Mouse (Mus musculus) G1E (cell line): ENCODE results near the gene Bcam. TPM values are rescaled to one million over a fixed set of nuclear protein-coding genes. Genes with fewer than 3 reads are reported as not detected.
A peak's percentile ranks its signal among the peaks of the same experiment; 100 is the strongest.

ENCODE experiments used
- ATAC-seq: 2 replicates; pipeline ENCODE4 v1.8.0; 2016; ENCODE audit warnings: mild to moderate bottlenecking; ENCODE audit not compliant: insufficient number of reproducible peaks, poor library complexity, low FRiP score, severe bottlenecking; ENCODE audit errors: extremely low read depth
- DNase-seq: peaks from one replicate; pipeline ENCODE4 v3.0.0; 2012; ENCODE audit warnings: low spot score
- H3K27me3 ChIP-seq: 2 replicates; pipeline ENCODE4 v1.6.1; 2012; ENCODE audit warnings: mild to moderate bottlenecking, low read length, inconsistent platforms; ENCODE audit not compliant: insufficient read depth
- H3K36me3 ChIP-seq: replicated peaks from 2 replicates; pipeline ENCODE3; 2012; ENCODE audit warnings: mild to moderate bottlenecking, inconsistent platforms
- H3K4me1 ChIP-seq: 2 replicates; pipeline ENCODE4 v1.6.1; 2012; ENCODE audit warnings: low read depth, low read length, inconsistent platforms, mixed read lengths; ENCODE audit not compliant: insufficient read depth
- H3K4me3 ChIP-seq: 2 replicates; pipeline ENCODE4 v1.5.1; 2012; ENCODE audit warnings: low read depth, mild to moderate bottlenecking, inconsistent platforms, low read length, moderate library complexity, mixed read lengths
- H3K9me3 ChIP-seq: replicated peaks from 2 replicates; pipeline ENCODE4 v1.6.1; 2012; ENCODE audit warnings: inconsistent platforms
- CTCF ChIP-seq: IDR thresholded peaks from 2 replicates; pipeline ENCODE4 v1.5.1; 2012; ENCODE audit warnings: low read depth, low read length, inconsistent platforms, mixed read lengths
- GATA1 ChIP-seq: IDR thresholded peaks from 2 replicates; pipeline ENCODE4 v1.6.1; 2012; ENCODE audit warnings: borderline replicate concordance, low read length, inconsistent platforms, mixed read lengths
- GATA2 ChIP-seq: IDR thresholded peaks from 2 replicates; pipeline ENCODE4 v1.6.1; 2012; ENCODE audit warnings: low read depth, low read length, inconsistent platforms, borderline replicate concordance
- POLR2AphosphoS5 ChIP-seq: IDR thresholded peaks from 2 replicates; pipeline ENCODE4 v1.6.1; 2012; ENCODE audit warnings: low read depth, low read length, inconsistent platforms; ENCODE audit not compliant: insufficient replicate concordance
- TAL1 ChIP-seq: conservative IDR thresholded peaks from 2 replicates; pipeline ENCODE4 v1.6.1; 2012; ENCODE audit warnings: low read depth, low read length, inconsistent platforms, mixed read lengths
- polyA plus RNA-seq: library from polyadenylated mRNA; stranded (reverse); fragments of >175 nt; gene quantifications from 2 replicates; pipeline ENCODE4 v1.2.3, GENCODE M21; 2012
- total RNA-seq, 2 experiments: library from RNA; stranded (forward) in 1 of 2; stranded (reverse) in 1 of 2; fragments of 200-1000 nt in 1 of 2; fragments of >200 nt in 1 of 2; fragmentation: Nextera tagmentation in 1 of 2; gene quantifications; 2 replicates each; pipeline ENCODE4 v1.2.3; 2014 to 2017

The Bcam gene
- total and polyA plus RNA-seq, 3 experiments: 0.05 TPM; not detected in 2

GRCm38 (mm10) chr7:19746426-19747201 lies 24.2 kb downstream of the Bcam start:
- H3K9me3 ChIP-seq: no peaks in the 10 kb centered on the region
- H3K4me1 ChIP-seq: peaks cover 89% of the 10 kb centered on the region
- H3K36me3 ChIP-seq: peaks cover 48% of the 10 kb centered on the region
- H3K27me3 ChIP-seq: no peaks in the 10 kb centered on the region
- H3K4me3 ChIP-seq: peak overlapping the region; percentile 59; the same call in 1 of the 2 replicates
- no peak for ATAC-seq
- TF ChIP-seq POLR2AphosphoS5: no peak
- DNase-seq: no peak

GRCm38 (mm10) chr7:19745971-19746370 lies 24.8 kb downstream of the Bcam start:
- no peak for ATAC-seq
- H3K36me3 ChIP-seq: peaks cover 54% of the 10 kb centered on the region
- H3K4me3 ChIP-seq: no peak overlapping the region
- no peaks in the 10 kb centered on the region for H3K9me3 ChIP-seq
- H3K4me1 ChIP-seq: peaks cover 91% of the 10 kb centered on the region
- no peaks in the 10 kb centered on the region for H3K27me3 ChIP-seq
- no peak for DNase-seq
- TF ChIP-seq POLR2AphosphoS5 (no peak), GATA2 (no peak), TAL1 (no peak), CTCF (no peak), GATA1 (no peak)

- DNase-seq: no peak
- no peaks in the 10 kb centered on the region for H3K27me3 ChIP-seq
- TF ChIP-seq TAL1 (no peak), CTCF (no peak), GATA2 (no peak), POLR2AphosphoS5 (no peak), GATA1 (no peak)
- no peaks in the 10 kb centered on the region for H3K9me3 ChIP-seq
- ATAC-seq: no peak
- peaks cover 87% of the 10 kb centered on the region for H3K4me1 ChIP-seq
- peaks cover 62% of the 10 kb centered on the region for H3K36me3 ChIP-seq
- no peak overlapping the region for H3K4me3 ChIP-seq
Observed at GRCm38 (mm10) chr7:19744590-19745385, 26.0 kb downstream of the Bcam start.

- Histone ChIP-seq H3K4me3 (no peak overlapping the region), H3K27me3 (no peaks in the 10 kb centered on the region), H3K4me1 (peaks cover 88% of the 10 kb centered on the region), H3K9me3 (no peaks in the 10 kb centered on the region), H3K36me3 (peaks cover 69% of the 10 kb centered on the region)
- no peak for DNase-seq
- no peak for ATAC-seq
- TF ChIP-seq GATA1: no peak
- TF ChIP-seq POLR2AphosphoS5: no peak
- TF ChIP-seq GATA2: no peak
- TF ChIP-seq TAL1: no peak
Observed at GRCm38 (mm10) chr7:19743791-19744190, 27.0 kb downstream of the Bcam start.

GRCm38 (mm10) chr7:19742468-19742867 lies 28.3 kb downstream of the Bcam start:
- H3K4me1 ChIP-seq: peaks cover 84% of the 10 kb centered on the region
- TF ChIP-seq GATA1: no peak
- TF ChIP-seq CTCF: no peak
- no peak for TF ChIP-seq POLR2AphosphoS5
- no peak for TF ChIP-seq GATA2
- no peak for TF ChIP-seq TAL1
- ATAC-seq: no peak

GRCm38 (mm10) chr7:19741329-19742031 lies 29.3 kb downstream of the Bcam start:
- H3K4me3 ChIP-seq: peak overlapping the region; percentile 41; the same call in 1 of the 2 replicates
- peaks cover 84% of the 10 kb centered on the region for H3K4me1 ChIP-seq
- H3K9me3 ChIP-seq: no peaks in the 10 kb centered on the region
- DNase-seq (no peak), ATAC-seq (no peak)
- H3K36me3 ChIP-seq: peaks cover 80% of the 10 kb centered on the region
- H3K27me3 ChIP-seq: no peaks in the 10 kb centered on the region
- TF ChIP-seq POLR2AphosphoS5: no peak
- no peak for TF ChIP-seq TAL1
- TF ChIP-seq GATA2: no peak
- no peak for TF ChIP-seq GATA1
- TF ChIP-seq CTCF: no peak

More at GRCm38 (mm10) chr7:19742468-19742867, 28.3 kb downstream of the Bcam start:
- Histone ChIP-seq H3K9me3 (no peaks in the 10 kb centered on the region), H3K4me3 (no peak overlapping the region), H3K27me3 (no peaks in the 10 kb centered on the region), H3K36me3 (peaks cover 79% of the 10 kb centered on the region)
- DNase-seq: no peak
